Mouse (Mus musculus): ENCODE measurements around the gene Srprb. TPM values are rescaled to one million over a fixed set of nuclear protein-coding genes. Genes with fewer than 3 reads are reported as not detected.

The Srprb gene
- polyA plus RNA-seq, 1 experiment from 2014 or later, result 60.9 TPM

DNA sequence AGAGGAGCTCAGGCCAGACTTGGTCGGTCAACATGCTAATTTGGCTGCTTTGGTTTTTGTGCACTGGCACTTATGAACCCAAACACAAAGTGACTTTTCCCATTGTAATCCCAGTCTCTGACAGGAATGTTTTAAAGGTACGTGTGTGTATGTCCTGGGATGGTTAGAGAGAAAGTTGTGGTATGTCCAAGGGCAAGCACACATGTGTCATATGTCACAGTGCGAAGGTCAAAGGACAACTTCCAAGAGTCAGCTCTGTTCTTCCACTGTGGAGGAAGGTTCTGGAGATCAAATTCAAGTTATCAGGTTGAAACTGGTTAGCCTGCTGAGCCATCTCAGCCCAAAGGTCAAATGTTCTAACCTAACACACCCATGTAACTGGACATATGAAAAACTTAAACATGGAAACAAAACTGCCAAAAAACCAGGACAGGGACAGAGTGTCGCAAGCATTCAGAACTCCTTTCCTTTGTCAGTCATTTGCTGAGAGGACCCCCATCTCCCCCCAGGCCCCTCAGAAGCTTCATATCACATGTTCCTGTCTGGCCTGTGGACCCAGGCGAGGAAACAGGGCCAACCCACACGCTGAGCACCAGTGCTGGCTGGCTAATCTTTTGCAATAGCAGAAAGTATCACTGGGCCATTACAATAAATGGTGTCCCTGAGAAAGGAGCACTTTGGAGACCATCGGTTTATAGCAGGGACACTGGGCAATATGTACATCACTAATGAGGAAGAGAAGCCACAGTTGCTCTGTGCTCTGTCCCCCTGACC lies 30.5 kb upstream of the Srprb start:
- H3K4me1 ChIP-seq (replicated peaks; ENCODE audit: control insufficient read depth, insufficient read depth, low read length), result peaks cover 17% of the 10 kb centered on the region
- 86% methylated on average over 7 of the region's 7 CpGs for WGBS
- no peaks in the 10 kb centered on the region for H3K27me3 ChIP-seq (ENCODE audit: control insufficient read depth, insufficient read depth, low read depth, low read length)
- no peak overlapping the region for H3K9ac ChIP-seq (ENCODE audit: low read length)
- no peak for ATAC-seq (ENCODE audit: low read depth)
- no peak overlapping the region for H3K27ac ChIP-seq (ENCODE audit: low read length)
- H3K4me2 ChIP-seq (ENCODE audit: low read depth, low read length), result no peak overlapping the region
- no peaks in the 10 kb centered on the region for H3K9me3 ChIP-seq (ENCODE audit: control insufficient read depth, low read length)
- H3K4me3 ChIP-seq (ENCODE audit: low read length), result no peak overlapping the region
- H3K36me3 ChIP-seq (ENCODE audit: control insufficient read depth, insufficient read depth, low read length), result no peaks in the 10 kb centered on the region

DNA sequence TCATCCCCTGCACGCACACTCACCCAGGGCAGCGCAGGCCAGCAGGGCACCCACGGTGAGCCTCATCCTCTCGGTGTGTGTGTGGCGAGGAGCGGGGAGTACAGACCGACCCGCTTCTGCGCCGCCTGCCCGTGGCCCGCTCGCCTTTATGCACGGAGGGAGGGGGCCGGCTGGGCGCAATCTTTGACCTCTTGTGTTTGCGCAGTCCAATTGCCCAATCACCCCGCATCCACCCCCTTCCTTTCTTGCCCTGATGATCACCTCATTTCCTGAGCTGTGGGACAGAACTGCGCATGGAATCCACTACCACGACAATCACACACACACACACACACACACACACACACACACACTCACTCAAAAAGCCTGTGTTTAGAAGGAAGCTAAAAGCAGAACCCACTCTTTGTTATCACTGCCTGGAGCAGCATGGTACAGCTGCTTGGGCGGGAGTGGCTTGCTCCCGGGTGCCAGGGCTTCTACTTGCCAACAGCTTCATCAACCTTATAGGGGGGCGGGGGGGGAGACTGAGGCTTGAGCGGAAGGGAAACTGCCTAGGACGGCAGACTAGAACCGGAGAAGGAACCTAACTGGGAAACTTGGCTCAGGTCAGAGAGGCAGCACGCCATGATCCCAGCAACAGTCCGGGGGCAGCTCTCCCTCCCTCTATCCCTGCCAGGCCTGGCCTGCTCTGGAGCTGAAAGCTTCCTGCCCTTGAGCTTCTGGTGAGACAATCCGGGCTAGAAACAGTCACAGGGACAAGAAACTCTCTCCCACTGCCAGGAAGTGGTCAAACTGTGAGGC lies 28.4 kb upstream of the Srprb start, which contains the start of the genes Gm20425 and Trf:
TSS of gene Gm20425 (minus strand) at position 157 of the 801 bp plus-strand sequence.
TSS of gene Trf (minus strand) at position 294 of the 801 bp plus-strand sequence.
- Histone ChIP-seq H3K9me3 (ENCODE audit: control insufficient read depth, low read length) (no peaks in the 10 kb centered on the region), H3K27ac (ENCODE audit: low read length) (peak within 1 kb of the TSS; percentile 86), H3K27me3 (ENCODE audit: control insufficient read depth, insufficient read depth, low read depth, low read length) (no peaks in the 10 kb centered on the region), H3K36me3 (ENCODE audit: control insufficient read depth, insufficient read depth, low read length) (no peaks in the 10 kb centered on the region), H3K9ac (ENCODE audit: low read length) (peak within 1 kb of the TSS; percentile 60), H3K4me3 (ENCODE audit: low read length) (peak within 1 kb of the TSS; percentile 23), H3K4me1 (replicated peaks; ENCODE audit: control insufficient read depth, insufficient read depth, low read length) (peaks cover 17% of the 10 kb centered on the region), H3K4me2 (ENCODE audit: low read depth, low read length) (peak within 1 kb of the TSS; percentile 49)
- ATAC-seq (ENCODE audit: low read depth), result peak; percentile 68
- WGBS, result 29% methylated on average over 29 of the region's 29 CpGs

DNA sequence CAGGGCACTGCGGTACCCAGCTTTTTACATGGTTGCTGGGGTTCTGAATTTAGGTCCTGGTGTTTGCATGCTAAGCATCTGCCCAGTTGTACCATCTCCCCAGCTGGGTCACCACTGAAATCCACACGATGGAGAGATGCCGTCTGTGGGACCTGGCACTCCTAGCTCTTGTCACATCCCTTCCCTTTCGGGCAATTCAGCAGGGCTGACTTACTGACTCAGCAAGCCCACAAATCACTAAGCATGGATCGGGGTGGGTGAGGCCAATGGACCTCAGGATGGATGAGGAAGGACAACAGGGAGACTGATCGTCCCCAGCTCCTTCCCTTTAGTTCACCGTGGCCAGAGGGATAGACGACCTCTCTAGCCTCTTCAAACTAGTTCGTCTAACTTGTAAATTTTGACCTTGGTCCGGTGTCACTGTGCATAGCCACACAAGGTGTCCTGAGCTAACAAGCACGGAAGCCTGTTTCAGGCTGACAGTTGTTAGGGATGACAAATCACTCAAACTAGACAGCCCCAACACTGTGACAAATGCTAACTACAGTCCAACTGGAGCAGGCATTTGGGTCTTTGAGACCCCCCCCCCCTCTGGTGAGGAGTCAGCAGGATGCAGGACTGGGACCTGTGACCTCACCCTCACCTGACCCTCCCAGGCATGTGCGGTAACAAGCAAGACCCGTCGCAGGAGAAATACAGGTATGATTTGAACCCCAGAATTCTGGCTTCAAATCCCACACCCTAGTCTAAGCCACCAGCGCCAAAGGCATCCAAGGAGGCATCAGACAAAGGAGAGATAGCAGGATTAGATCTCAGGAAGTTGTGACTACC lies 27.3 kb upstream of the Srprb start:
- no peak overlapping the region for H3K27ac ChIP-seq (ENCODE audit: low read length)
- WGBS, result 79% methylated on average over 15 of the region's 15 CpGs
- no peak overlapping the region; the same call in 1 of the 2 replicates for H3K9ac ChIP-seq (ENCODE audit: low read length)
- no peak overlapping the region; the same call in 1 of the 2 replicates for H3K4me3 ChIP-seq (ENCODE audit: low read length)
- ATAC-seq (ENCODE audit: low read depth), result no peak
- H3K36me3 ChIP-seq (ENCODE audit: control insufficient read depth, insufficient read depth, low read length), result no peaks in the 10 kb centered on the region
- peaks cover 10% of the 10 kb centered on the region for H3K4me1 ChIP-seq (replicated peaks; ENCODE audit: control insufficient read depth, insufficient read depth, low read length)
- H3K9me3 ChIP-seq (ENCODE audit: control insufficient read depth, low read length), result no peaks in the 10 kb centered on the region
- H3K4me2 ChIP-seq (ENCODE audit: low read depth, low read length), result peak overlapping the region; percentile 49; the same call in 1 of the 2 replicates
- no peaks in the 10 kb centered on the region for H3K27me3 ChIP-seq (ENCODE audit: control insufficient read depth, insufficient read depth, low read depth, low read length)

DNA sequence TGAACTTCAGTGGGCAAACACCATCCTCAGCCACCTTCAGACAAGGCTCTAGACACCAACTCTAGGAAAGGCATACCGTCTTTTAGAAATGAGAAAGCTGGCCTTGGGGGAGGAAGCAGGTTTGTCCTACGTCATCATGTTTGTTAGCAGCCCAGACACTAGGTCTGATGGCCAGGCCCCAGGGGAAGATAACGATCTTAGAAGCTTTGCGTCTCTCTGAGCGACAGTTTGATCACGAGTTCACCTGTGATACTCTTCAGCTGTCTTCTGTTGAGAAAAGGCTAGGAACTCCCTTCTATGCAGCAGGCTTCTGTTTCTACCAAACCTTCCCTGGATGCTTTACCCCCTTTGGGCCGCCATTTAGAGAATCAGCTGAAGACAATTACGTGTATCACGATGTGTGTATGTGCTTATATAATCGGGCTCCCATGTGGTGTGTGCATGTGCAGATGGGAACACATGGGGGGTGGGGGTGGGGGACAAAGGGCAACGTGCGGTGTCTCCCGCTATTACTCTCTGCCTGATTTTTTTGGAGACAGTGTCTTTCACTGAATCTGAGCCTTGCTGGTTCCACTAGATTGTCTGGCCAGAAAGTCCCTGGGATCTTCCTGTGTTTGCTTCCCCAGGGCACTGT lies 26.6 kb upstream of the Srprb start:
- Histone ChIP-seq H3K9ac (ENCODE audit: low read length) (no peak overlapping the region), H3K27ac (ENCODE audit: low read length) (no peak overlapping the region), H3K36me3 (ENCODE audit: control insufficient read depth, insufficient read depth, low read length) (no peaks in the 10 kb centered on the region), H3K4me1 (replicated peaks; ENCODE audit: control insufficient read depth, insufficient read depth, low read length) (peaks cover 9% of the 10 kb centered on the region), H3K4me3 (ENCODE audit: low read length) (no peak overlapping the region), H3K4me2 (ENCODE audit: low read depth, low read length) (no peak overlapping the region), H3K27me3 (ENCODE audit: control insufficient read depth, insufficient read depth, low read depth, low read length) (no peaks in the 10 kb centered on the region), H3K9me3 (ENCODE audit: control insufficient read depth, low read length) (no peaks in the 10 kb centered on the region)
- ATAC-seq (ENCODE audit: low read depth), result no peak
- 72% methylated on average over 13 of the region's 13 CpGs for WGBS

DNA sequence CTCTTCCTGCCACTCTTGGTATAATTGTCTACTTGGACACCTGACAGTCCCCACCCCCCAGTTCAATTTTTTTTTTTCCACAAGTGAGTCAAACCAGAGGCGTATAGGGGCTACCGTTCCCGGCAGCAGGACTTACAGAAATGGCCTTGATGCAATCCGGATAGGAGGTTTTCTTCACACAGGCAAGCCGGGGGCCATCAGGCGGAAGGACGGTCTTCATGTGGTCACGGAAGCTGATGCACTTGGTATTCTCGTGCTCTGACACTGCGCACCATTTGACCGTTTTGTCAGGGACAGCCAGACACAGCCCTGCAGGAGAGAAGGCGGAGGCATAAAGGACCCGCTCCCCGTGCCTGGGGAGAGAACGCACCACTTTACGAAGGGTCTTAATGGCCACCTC lies 25.8 kb upstream of the Srprb start:
- 88% methylated on average over 16 of the region's 16 CpGs for WGBS
- ATAC-seq (ENCODE audit: low read depth), result no peak

DNA sequence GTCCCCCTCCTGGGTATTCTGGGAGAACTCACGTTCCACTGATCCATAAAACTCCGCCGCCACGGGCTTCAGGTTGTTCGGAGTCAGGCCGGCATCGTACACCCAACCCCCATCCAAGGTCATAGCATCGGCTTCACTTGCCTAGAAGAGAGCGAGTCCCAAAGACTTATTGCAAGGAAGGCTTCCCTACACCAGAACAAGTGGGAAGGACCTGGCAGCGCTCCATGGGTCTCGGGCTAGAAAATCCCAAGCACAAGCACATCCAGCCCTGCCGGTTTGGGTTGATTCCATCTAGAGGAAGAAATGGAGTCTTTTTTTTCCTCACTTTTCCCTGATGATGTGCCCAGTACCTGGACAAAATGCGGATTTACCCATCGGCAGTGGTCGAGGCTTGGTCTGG lies 24.9 kb upstream of the Srprb start:
- H3K27me3 ChIP-seq (ENCODE audit: control insufficient read depth, insufficient read depth, low read depth, low read length), result no peaks in the 10 kb centered on the region
- no peak overlapping the region for H3K9ac ChIP-seq (ENCODE audit: low read length)
- H3K27ac ChIP-seq (ENCODE audit: low read length), result no peak overlapping the region
- 83% methylated on average over 15 of the region's 15 CpGs for WGBS
- H3K4me3 ChIP-seq (ENCODE audit: low read length), result no peak overlapping the region
- H3K9me3 ChIP-seq (ENCODE audit: control insufficient read depth, low read length), result no peaks in the 10 kb centered on the region
- no peak for ATAC-seq (ENCODE audit: low read depth)
- no peak overlapping the region for H3K4me2 ChIP-seq (ENCODE audit: low read depth, low read length)
- H3K36me3 ChIP-seq (ENCODE audit: control insufficient read depth, insufficient read depth, low read length), result no peaks in the 10 kb centered on the region
- H3K4me1 ChIP-seq (replicated peaks; ENCODE audit: control insufficient read depth, insufficient read depth, low read length), result peaks cover 9% of the 10 kb centered on the region

More for the DNA sequence above, 25.8 kb upstream of the Srprb start:
- Histone ChIP-seq H3K4me2 (ENCODE audit: low read depth, low read length) (no peak overlapping the region), H3K9me3 (ENCODE audit: control insufficient read depth, low read length) (no peaks in the 10 kb centered on the region), H3K36me3 (ENCODE audit: control insufficient read depth, insufficient read depth, low read length) (no peaks in the 10 kb centered on the region), H3K4me1 (replicated peaks; ENCODE audit: control insufficient read depth, insufficient read depth, low read length) (peaks cover 9% of the 10 kb centered on the region), H3K27ac (ENCODE audit: low read length) (no peak overlapping the region), H3K27me3 (ENCODE audit: control insufficient read depth, insufficient read depth, low read depth, low read length) (no peaks in the 10 kb centered on the region), H3K4me3 (ENCODE audit: low read length) (no peak overlapping the region), H3K9ac (ENCODE audit: low read length) (no peak overlapping the region)

DNA sequence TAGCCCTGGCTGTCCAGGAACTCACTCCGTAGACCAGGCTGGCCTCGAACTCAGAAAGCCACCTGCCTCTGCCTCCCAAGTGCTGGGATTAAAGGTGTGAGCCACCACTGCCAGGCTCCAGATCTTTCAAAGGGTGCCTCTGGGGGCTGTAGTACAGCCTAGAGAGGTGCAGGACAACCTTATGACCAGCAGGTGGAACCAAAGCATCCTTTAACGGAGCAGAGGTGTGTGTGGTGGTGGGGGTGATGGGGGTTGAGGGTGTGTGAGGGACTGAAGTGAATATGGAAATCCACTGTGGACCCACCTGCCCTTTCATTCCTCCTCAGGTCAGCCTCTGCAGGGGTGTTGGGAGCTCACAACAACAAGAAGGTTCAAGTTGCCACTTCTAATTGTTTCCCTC lies 23.5 kb upstream of the Srprb start:
- peak; percentile 43; the same call in 1 of the 2 replicates for ATAC-seq (ENCODE audit: low read depth)
- peaks cover 4% of the 10 kb centered on the region for H3K4me1 ChIP-seq (replicated peaks; ENCODE audit: control insufficient read depth, insufficient read depth, low read length)
- H3K9ac ChIP-seq (ENCODE audit: low read length), result no peak overlapping the region

DNA sequence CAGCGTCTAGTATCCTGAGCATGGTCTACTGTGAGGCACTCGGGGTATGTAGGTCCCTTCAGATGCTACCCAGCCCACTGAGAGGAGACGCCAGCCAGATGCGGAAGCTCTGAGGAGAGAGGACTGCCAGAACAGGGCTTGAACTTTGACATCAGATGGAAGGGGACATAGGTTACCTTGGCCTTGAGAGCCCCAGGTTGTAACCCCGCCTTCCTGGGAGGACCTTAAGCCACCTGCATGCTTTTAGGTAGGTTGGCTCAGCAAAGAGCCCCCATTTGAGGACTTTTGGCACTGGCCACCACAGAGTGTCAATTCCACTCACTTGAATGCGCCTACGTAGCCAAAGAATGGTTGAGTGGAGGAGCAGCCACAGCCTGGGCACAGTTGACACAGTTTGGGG lies 22.8 kb upstream of the Srprb start:
- no peaks in the 10 kb centered on the region for H3K27me3 ChIP-seq (ENCODE audit: control insufficient read depth, insufficient read depth, low read depth, low read length)
- no peak overlapping the region for H3K4me3 ChIP-seq (ENCODE audit: low read length)
- no peaks in the 10 kb centered on the region for H3K36me3 ChIP-seq (ENCODE audit: control insufficient read depth, insufficient read depth, low read length)
- WGBS, result 90% methylated on average over 7 of the region's 7 CpGs
- no peak overlapping the region for H3K4me2 ChIP-seq (ENCODE audit: low read depth, low read length)
- no peaks in the 10 kb centered on the region for H3K9me3 ChIP-seq (ENCODE audit: control insufficient read depth, low read length)
- ATAC-seq (ENCODE audit: low read depth), result no peak
- H3K9ac ChIP-seq (ENCODE audit: low read length), result no peak overlapping the region
- no peak overlapping the region for H3K27ac ChIP-seq (ENCODE audit: low read length)
- H3K4me1 ChIP-seq (replicated peaks; ENCODE audit: control insufficient read depth, insufficient read depth, low read length), result no peaks in the 10 kb centered on the region

More for the DNA sequence above, 23.5 kb upstream of the Srprb start:
- 54% methylated on average over 3 of the region's 3 CpGs for WGBS
- Histone ChIP-seq H3K36me3 (ENCODE audit: control insufficient read depth, insufficient read depth, low read length) (no peaks in the 10 kb centered on the region), H3K27ac (ENCODE audit: low read length) (no peak overlapping the region), H3K27me3 (ENCODE audit: control insufficient read depth, insufficient read depth, low read depth, low read length) (no peaks in the 10 kb centered on the region), H3K4me3 (ENCODE audit: low read length) (no peak overlapping the region), H3K9me3 (ENCODE audit: control insufficient read depth, low read length) (no peaks in the 10 kb centered on the region), H3K4me2 (ENCODE audit: low read depth, low read length) (no peak overlapping the region)
